Mouse (Mus musculus) lung, postnatal 0 days (tissue): Measurements from ENCODE around the gene Ppp1r18. TPM values are rescaled to one million over a fixed set of nuclear protein-coding genes. Genes with fewer than 3 reads are reported as not detected.

Source experiments
- ATAC-seq: fragments of 200-750 bp; cut with Nextera tagmentation; 2 replicates; pipeline ENCODE4 v1.8.0; 2017; ENCODE audit warnings: moderate library complexity
- DNase-seq: peaks from one replicate; pipeline ENCODE4 v3.0.0-alpha.2; 2016; ENCODE audit warnings: low spot score
- H3K27ac ChIP-seq: fragments of 300-500 bp; sonication (generic); 2 replicates; pipeline ENCODE4 v1.5.1; 2014; ENCODE audit warnings: antibody characterized with exemption, mild to moderate bottlenecking, low read length, mixed read lengths
- H3K27me3 ChIP-seq: fragments of 300-500 bp; sonication (generic); replicated peaks from 2 replicates; pipeline ENCODE4 v1.6.1; 2014; ENCODE audit warnings: low read length, mixed read lengths; ENCODE audit not compliant: insufficient read depth
- H3K36me3 ChIP-seq: fragments of 300-500 bp; sonication (generic); 2 replicates; pipeline ENCODE4 v1.6.1; 2014; ENCODE audit warnings: low read length, mixed read lengths; ENCODE audit not compliant: insufficient read depth
- H3K4me1 ChIP-seq: fragments of 300-500 bp; sonication (generic); 2 replicates; pipeline ENCODE4 v1.6.1; 2014; ENCODE audit warnings: antibody characterized with exemption, low read depth, low read length, mixed read lengths; ENCODE audit not compliant: insufficient read depth
- H3K4me2 ChIP-seq: fragments of 300-500 bp; sonication (generic); replicated peaks from 2 replicates; pipeline ENCODE4 v1.6.1; 2014; ENCODE audit warnings: low read depth, mild to moderate bottlenecking, low read length, moderate library complexity, mixed read lengths
- H3K4me3 ChIP-seq: fragments of 300-500 bp; sonication (generic); 2 replicates; pipeline ENCODE4 v1.5.1; 2014; ENCODE audit warnings: low read depth, low read length
- H3K9ac ChIP-seq: fragments of 300-500 bp; sonication (generic); replicated peaks from 2 replicates; pipeline ENCODE4 v1.6.1; 2014; ENCODE audit warnings: low read depth, mild to moderate bottlenecking
- H3K9me3 ChIP-seq: fragments of 300-500 bp; sonication (generic); 2 replicates; pipeline ENCODE4 v1.6.1; 2016; ENCODE audit warnings: low read length, mixed read lengths
- CTCF ChIP-seq: IDR thresholded peaks from 2 replicates; pipeline ENCODE4 v1.5.1; 2016; ENCODE audit warnings: antibody characterized with exemption, mild to moderate bottlenecking
- EP300 ChIP-seq: IDR thresholded peaks from 2 replicates; pipeline ENCODE4 v1.6.1; 2016; ENCODE audit warnings: antibody characterized with exemption, mild to moderate bottlenecking, control low read depth
- WGBS: fragments of 180-500 bp; shearing (Covaris S2); extraction: QIAGEN DNeasy Blood & Tissue Kit; methylation state at CpG from one replicate; pipeline ENCODE4 v1.1.7; 2014; 5-methylcytosine and 5-hydroxymethylcytosine counted together
- microRNA counts: library from miRNA; unstranded; fragments of <30 nt; microRNA quantifications from one replicate; lab custom pipeline; 2015
- microRNA-seq: library from miRNA; unstranded; fragments of <30 nt; microRNA quantifications from one replicate; pipeline ENCODE4, GENCODE M21; 2016
- polyA plus RNA-seq: library from polyadenylated mRNA; unstranded; fragments of >200 nt; fragmentation: Nextera tagmentation; extraction: Ambion mirVana; gene quantifications from 2 replicates; pipeline ENCODE4 v1.2.1, GENCODE M21; 2015

Gene Ppp1r18
- polyA plus RNA-seq, 1 experiment from 2014 or later = 25.4 TPM

DNA sequence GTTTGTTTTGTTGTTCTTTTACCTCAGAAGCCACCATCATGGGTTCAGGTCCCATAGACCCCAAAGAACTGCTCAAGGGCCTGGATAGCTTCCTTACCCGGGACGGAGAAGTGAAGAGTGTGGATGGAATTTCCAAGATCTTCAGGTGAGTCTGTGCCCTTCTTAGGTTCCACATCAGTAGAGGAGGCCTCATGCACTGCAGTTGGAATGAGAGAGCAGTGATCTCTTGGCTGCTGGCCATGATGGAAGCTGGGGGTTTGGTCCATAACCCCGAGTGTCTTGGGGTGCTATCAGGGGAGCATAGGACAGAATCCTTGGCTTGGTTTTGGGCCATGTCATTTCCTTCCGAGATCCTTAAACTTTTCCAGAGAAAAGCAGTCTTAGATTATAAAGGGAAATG is 57.9 kb downstream of the Ppp1r18 start:
- Histone ChIP-seq H3K4me1 (peaks cover 22% of the 10 kb centered on the region), H3K9ac (no peak overlapping the region), H3K4me2 (no peak overlapping the region), H3K9me3 (no peaks in the 10 kb centered on the region), H3K27ac (no peak overlapping the region), H3K4me3 (no peak overlapping the region), H3K36me3 (peaks cover 26% of the 10 kb centered on the region; the same call in 1 of the 2 replicates), H3K27me3 (no peaks in the 10 kb centered on the region)
- 92% methylated on average over 4 of the region's 4 CpGs for WGBS
- no peak for ATAC-seq
- TF ChIP-seq CTCF (no peak), EP300 (no peak)
- no peak for DNase-seq

MicroRNAs within 50 kb of the gene (microRNA counts, 519-probe panel; counts per million panel counts)
- microRNA mmu-miR-1894-3p (lab: Ali Mortazavi, UCI) = not detected
- not detected for microRNA mmu-miR-1894-5p (lab: Ali Mortazavi, UCI)

Small RNAs within 50 kb of the gene (microRNA-seq; reads per million reads assigned to microRNA genes)
- gene Gm28033 (2.2 reads per million), gene Mir1894 (not detected)

Other genes with a start within 250 kb of the Ppp1r18 start
- gene Gm9573, start 239.0 kb upstream of the Ppp1r18 start, polyA plus RNA-seq = not detected in 2 replicates
- 1.1 and 1.7 TPM in 2 replicates for gene Mucl3, start 221.9 kb upstream of the Ppp1r18 start, polyA plus RNA-seq
- 11.4 and 15.2 TPM in 2 replicates for gene Vars2, start 198.0 kb upstream of the Ppp1r18 start, polyA plus RNA-seq
- gene Gtf2h4, start 191.9 kb upstream of the Ppp1r18 start, polyA plus RNA-seq = 19.2 and 21.4 TPM in 2 replicates
- gene Ddr1, start 161.0 kb upstream of the Ppp1r18 start, polyA plus RNA-seq = 64.2 and 79.3 TPM in 2 replicates
- 205 and 234 TPM in 2 replicates for gene Ier3, start 43.9 kb upstream of the Ppp1r18 start, polyA plus RNA-seq
- 106 and 117 TPM in 2 replicates for gene Flot1, start 42.4 kb upstream of the Ppp1r18 start, polyA plus RNA-seq
- 292 and 298 TPM in 2 replicates for gene Tubb5, start 27.3 kb upstream of the Ppp1r18 start, polyA plus RNA-seq
- gene Mdc1, start 24.1 kb upstream of the Ppp1r18 start, polyA plus RNA-seq = 2.8 and 3.1 TPM in 2 replicates
- 21.4 and 22.9 TPM in 2 replicates for gene Nrm, start 4.3 kb upstream of the Ppp1r18 start, polyA plus RNA-seq
- 22.3 and 25.8 TPM in 2 replicates for gene Dhx16, start 14.2 kb downstream of the Ppp1r18 start, polyA plus RNA-seq
- 15.9 and 18.5 TPM in 2 replicates for gene 2310061I04Rik, start 31.8 kb downstream of the Ppp1r18 start, polyA plus RNA-seq
- gene Atat1, start 44.5 kb downstream of the Ppp1r18 start, polyA plus RNA-seq = 19.3 and 24.6 TPM in 2 replicates
- 40.7 and 44.8 TPM in 2 replicates for gene Mrps18b, start 50.8 kb downstream of the Ppp1r18 start, polyA plus RNA-seq
- gene Ppp1r10, start 50.8 kb downstream of the Ppp1r18 start, polyA plus RNA-seq = 21.4 and 23.5 TPM in 2 replicates
- 61.2 and 67.8 TPM in 2 replicates for gene Abcf1, start 104.2 kb downstream of the Ppp1r18 start, polyA plus RNA-seq
- gene Gnl1, start 114.3 kb downstream of the Ppp1r18 start, polyA plus RNA-seq = 29.6 and 32.1 TPM in 2 replicates
- 12.6 and 12.9 TPM in 2 replicates for gene Prr3, start 114.6 kb downstream of the Ppp1r18 start, polyA plus RNA-seq
- gene H2-T24, start 155.0 kb downstream of the Ppp1r18 start, polyA plus RNA-seq = 2.7 and 3.7 TPM in 2 replicates
- 50.4 and 53.1 TPM in 2 replicates for gene H2-T23, start 167.3 kb downstream of the Ppp1r18 start, polyA plus RNA-seq
- 23.9 and 24.4 TPM in 2 replicates for gene H2-T22, start 177.2 kb downstream of the Ppp1r18 start, polyA plus RNA-seq
- not detected in 2 replicates for gene Gm6034, start 177.4 kb downstream of the Ppp1r18 start, polyA plus RNA-seq
- gene Gm11127, start 192.8 kb downstream of the Ppp1r18 start, polyA plus RNA-seq = not detected in 2 replicates